Mouse (Mus musculus) myocyte (in vitro differentiated cells): ENCODE results near the gene Fut1. TPM values are rescaled to one million over a fixed set of nuclear protein-coding genes. Genes with fewer than 3 reads are reported as not detected.

ENCODE experiments used
- H3K27me3 ChIP-seq: one replicate; pipeline ENCODE4 v1.6.1; 2011; ENCODE audit not compliant: control insufficient read depth, insufficient read depth, insufficient read length
- H3K36me3 ChIP-seq: one replicate; pipeline ENCODE4 v1.6.1; 2011; ENCODE audit not compliant: control insufficient read depth, insufficient read depth
- H3K4me2 ChIP-seq: one replicate; pipeline ENCODE4 v1.6.1; 2011; ENCODE audit warnings: low read depth, control low read depth
- H3K4me3 ChIP-seq: one replicate; pipeline ENCODE4 v1.5.1; 2011; ENCODE audit warnings: mild to moderate bottlenecking, control low read depth, moderate library complexity
- H3K79me2 ChIP-seq: one replicate; pipeline ENCODE4 v1.6.1; 2011; ENCODE audit not compliant: control insufficient read depth, insufficient read depth
- H3ac ChIP-seq: one replicate; pipeline ENCODE4 v1.6.1; 2011; ENCODE audit not compliant: control insufficient read depth, insufficient read length
- CEBPB ChIP-seq: IDR thresholded peaks from 2 replicates; pipeline ENCODE4 v1.6.1; 2011; ENCODE audit warnings: mild to moderate bottlenecking, moderate library complexity; ENCODE audit not compliant: poor library complexity, insufficient read depth, severe bottlenecking
- E2F4 ChIP-seq: IDR thresholded peaks from one replicate; pipeline ENCODE4 v1.6.1; 2011; ENCODE audit warnings: mild to moderate bottlenecking, control low read depth, moderate library complexity; ENCODE audit not compliant: insufficient read depth
- MAX ChIP-seq: IDR thresholded peaks from one replicate; pipeline ENCODE4 v1.6.1; 2011; ENCODE audit warnings: low read depth, mild to moderate bottlenecking, control low read depth
- MYOD1 ChIP-seq, 3 experiments: IDR thresholded peaks; one replicate each; pipeline ENCODE4 v1.6.1; 2011; ENCODE audit warnings: control low read depth in 2 of 3, low read depth in 2 of 3, mild to moderate bottlenecking in 2 of 3, moderate library complexity in 1 of 3; ENCODE audit not compliant: insufficient read length in 2 of 3, control insufficient read depth in 1 of 3
- MYOG ChIP-seq, 3 experiments: IDR thresholded peaks; one replicate each; pipeline ENCODE4 v1.6.1; 2011; ENCODE audit warnings: control low read depth in 2 of 3, low read depth in 2 of 3, mild to moderate bottlenecking in 2 of 3; ENCODE audit not compliant: insufficient read length in 2 of 3, control insufficient read depth in 1 of 3, insufficient read depth in 1 of 3
- POLR2A ChIP-seq: IDR thresholded peaks from one replicate; pipeline ENCODE4 v1.6.1; 2011; ENCODE audit warnings: low read depth, mild to moderate bottlenecking, control low read depth, moderate library complexity; ENCODE audit not compliant: insufficient read length
- POLR2AphosphoS2 ChIP-seq: IDR thresholded peaks from one replicate; pipeline ENCODE4 v1.6.1; 2011; ENCODE audit warnings: low read depth, control low read depth; ENCODE audit not compliant: insufficient read length
- REST ChIP-seq: IDR thresholded peaks from one replicate; pipeline ENCODE4 v1.6.1; 2011; ENCODE audit warnings: mild to moderate bottlenecking, control low read depth, moderate library complexity; ENCODE audit not compliant: insufficient read depth, insufficient read length
- SRF ChIP-seq: IDR thresholded peaks from one replicate; pipeline ENCODE4 v1.6.1; 2011; ENCODE audit warnings: low read depth; ENCODE audit not compliant: control insufficient read depth, insufficient read length
- TCF12 ChIP-seq: IDR thresholded peaks from one replicate; pipeline ENCODE4 v1.6.1; 2011; ENCODE audit warnings: mild to moderate bottlenecking, control low read depth; ENCODE audit not compliant: poor library complexity, insufficient read depth, severe bottlenecking
- TCF3 ChIP-seq: IDR thresholded peaks from one replicate; pipeline ENCODE4 v1.6.1; 2011; ENCODE audit warnings: low read depth, control low read depth; ENCODE audit not compliant: insufficient read length
- USF1 ChIP-seq: IDR thresholded peaks from one replicate; pipeline ENCODE4 v1.6.1; 2011; ENCODE audit warnings: low read depth, mild to moderate bottlenecking, control low read depth, moderate library complexity
- polyA plus RNA-seq: library from polyadenylated mRNA; unstranded; fragments of >200 nt; fragmentation: generic; extraction: Trizol; gene quantifications from one replicate; pipeline ENCODE4 v1.2.1, GENCODE M21; 2012; ENCODE audit warnings: missing spikeins

The Fut1 gene
- polyA plus RNA-seq, 1 experiment, result 3.8 TPM

DNA sequence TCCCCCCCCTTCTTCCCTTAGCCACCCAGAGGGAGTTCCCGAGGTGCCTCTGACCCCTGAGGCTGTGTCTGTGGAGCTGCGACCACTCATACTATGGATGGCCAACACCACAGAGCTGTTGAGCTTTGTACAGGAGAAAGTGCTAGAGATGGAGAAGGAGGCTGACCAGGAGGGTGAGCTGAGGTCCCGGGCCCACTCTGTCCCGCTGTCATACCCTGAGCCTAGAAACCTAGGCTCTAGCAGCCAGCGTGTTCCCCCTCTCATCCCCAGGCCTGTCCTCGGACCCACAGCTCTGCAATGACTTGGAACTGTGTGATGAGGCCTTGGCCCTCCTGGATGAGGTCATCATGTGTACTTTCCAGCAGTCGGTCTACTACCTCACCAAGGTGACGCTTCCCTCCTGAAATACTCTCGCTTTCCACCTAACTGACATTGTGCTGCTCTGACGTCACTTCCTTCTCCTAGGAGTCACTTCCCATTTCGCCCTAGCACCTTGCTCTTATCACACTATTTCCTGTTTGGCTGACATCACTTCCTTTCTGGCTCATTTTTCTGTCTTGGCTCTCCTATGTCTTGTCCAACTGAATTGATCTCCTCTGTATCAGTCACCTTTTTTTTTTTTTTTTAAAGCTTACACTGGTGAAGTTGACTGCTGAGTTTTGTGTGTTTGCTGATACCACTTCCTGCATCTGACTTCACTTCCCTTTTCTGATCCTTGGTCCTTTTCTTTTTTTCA lies 18.0 kb downstream of the Fut1 start:
- no peaks in the 10 kb centered on the region for H3K79me2 ChIP-seq
- no peak for TF ChIP-seq MYOD1 (IDR thresholded peaks at IDR 0.05; ENCODE audit: control insufficient read depth in 1 of 3, insufficient read length in 2 of 3, low read depth in 2 of 3)
- peak; percentile 34 for TF ChIP-seq POLR2AphosphoS2
- no peak for TF ChIP-seq TCF12
- no peak for TF ChIP-seq POLR2A
- TF ChIP-seq USF1, result no peak
- TF ChIP-seq SRF, result no peak
- TF ChIP-seq MYOG (IDR thresholded peaks at IDR 0.05; ENCODE audit: control insufficient read depth in 1 of 3, insufficient read depth in 1 of 3, insufficient read length in 2 of 3, low read depth in 2 of 3), result no peak
- no peak for TF ChIP-seq E2F4
- no peak overlapping the region for H3K4me2 ChIP-seq
- H3K27me3 ChIP-seq, result no peaks in the 10 kb centered on the region
- H3K36me3 ChIP-seq, result no peaks in the 10 kb centered on the region
- H3K4me3 ChIP-seq, result no peak overlapping the region
- no peak overlapping the region for H3ac ChIP-seq

DNA sequence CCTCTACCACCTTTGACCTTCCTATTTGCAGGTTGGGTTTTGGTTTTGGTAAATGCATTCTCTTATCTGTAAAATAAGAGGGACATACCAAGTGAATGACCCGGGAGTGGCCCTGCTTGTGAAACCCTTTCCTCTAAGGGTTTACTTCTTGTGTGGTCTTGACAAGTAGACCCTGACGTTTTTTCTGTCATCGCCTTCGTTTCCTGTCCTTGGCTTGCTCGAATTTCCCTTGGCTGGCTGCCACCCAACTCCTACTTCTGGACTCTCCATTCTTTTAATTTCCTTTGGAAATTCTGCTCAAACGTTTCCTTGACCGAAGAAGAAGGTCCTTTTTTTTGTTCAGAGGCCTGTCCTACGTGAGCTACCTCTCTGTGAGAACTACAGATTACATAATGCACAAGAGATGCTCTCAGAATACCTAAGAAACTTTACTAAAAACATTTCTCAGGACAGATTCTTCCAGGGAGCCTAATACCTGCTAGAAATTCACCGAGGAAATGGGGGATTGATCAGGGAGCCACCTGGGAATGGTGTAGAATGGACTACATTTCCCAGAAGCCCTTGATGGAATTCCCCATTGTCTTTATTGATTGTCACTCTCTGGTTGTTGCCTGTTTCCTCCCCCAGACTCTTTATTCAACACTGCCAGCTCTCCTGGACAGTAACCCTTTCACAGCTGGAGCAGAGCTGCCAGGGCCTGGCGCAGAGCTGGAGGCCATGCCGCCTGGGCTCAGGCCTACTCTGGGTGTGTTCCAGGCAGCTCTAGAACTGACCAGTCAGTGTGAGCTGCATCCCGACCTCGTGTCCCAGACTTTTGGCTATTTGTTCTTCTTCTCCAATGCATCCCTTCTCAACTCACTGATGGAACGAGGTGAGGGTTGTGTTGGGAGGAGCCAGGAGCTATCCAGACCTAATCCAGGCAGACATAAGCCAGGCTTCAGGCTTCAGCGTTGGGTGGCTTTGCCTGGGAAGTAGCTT lies 18.9 kb downstream of the Fut1 start:
- no peak for TF ChIP-seq MAX
- no peak for TF ChIP-seq USF1
- TF ChIP-seq SRF, result no peak
- TF ChIP-seq MYOG (IDR thresholded peaks at IDR 0.05; ENCODE audit: control insufficient read depth in 1 of 3, insufficient read depth in 1 of 3, insufficient read length in 2 of 3, low read depth in 2 of 3), result no peak
- TF ChIP-seq CEBPB, result no peak
- TF ChIP-seq POLR2A, result no peak
- TF ChIP-seq E2F4, result no peak
- no peak for TF ChIP-seq POLR2AphosphoS2
- no peak for TF ChIP-seq MYOD1 (IDR thresholded peaks at IDR 0.05; ENCODE audit: control insufficient read depth in 1 of 3, insufficient read length in 2 of 3, low read depth in 2 of 3)
- TF ChIP-seq REST, result no peak
- TF ChIP-seq TCF3, result no peak
- TF ChIP-seq TCF12, result no peak

DNA sequence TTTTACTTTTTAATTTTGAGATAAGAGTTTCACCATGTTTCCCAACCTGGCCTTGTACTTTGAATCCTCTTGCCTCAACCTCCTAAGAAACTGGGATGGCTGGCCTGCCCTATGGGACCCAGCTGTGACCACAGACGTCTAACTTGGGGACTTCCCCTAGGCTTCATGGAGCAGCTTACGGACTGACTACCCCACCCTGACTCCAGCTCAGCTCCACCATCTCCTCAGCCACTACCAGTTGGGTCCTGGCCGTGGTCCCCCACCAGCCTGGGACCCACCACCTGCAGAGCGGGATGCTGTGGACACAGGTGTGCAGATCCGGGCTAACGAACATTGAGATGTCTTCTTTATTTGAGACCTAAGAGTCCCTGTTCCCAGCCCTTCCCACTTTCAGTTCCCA lies 20.6 kb downstream of the Fut1 start:
- Histone ChIP-seq H3ac (no peak overlapping the region), H3K4me3 (no peak overlapping the region), H3K79me2 (no peaks in the 10 kb centered on the region), H3K36me3 (no peaks in the 10 kb centered on the region), H3K27me3 (no peaks in the 10 kb centered on the region), H3K4me2 (no peak overlapping the region)
- TF ChIP-seq MYOD1 (IDR thresholded peaks at IDR 0.05; ENCODE audit: control insufficient read depth in 1 of 3, insufficient read length in 2 of 3, low read depth in 2 of 3) (no peak), POLR2AphosphoS2 (no peak), MYOG (IDR thresholded peaks at IDR 0.05; ENCODE audit: control insufficient read depth in 1 of 3, insufficient read depth in 1 of 3, insufficient read length in 2 of 3, low read depth in 2 of 3) (no peak), E2F4 (no peak), SRF (no peak), CEBPB (no peak)

More for the DNA sequence above, 18.9 kb downstream of the Fut1 start:
- Histone ChIP-seq H3K4me2 (no peak overlapping the region), H3K79me2 (no peaks in the 10 kb centered on the region), H3ac (no peak overlapping the region), H3K36me3 (no peaks in the 10 kb centered on the region), H3K4me3 (no peak overlapping the region), H3K27me3 (no peaks in the 10 kb centered on the region)

DNA sequence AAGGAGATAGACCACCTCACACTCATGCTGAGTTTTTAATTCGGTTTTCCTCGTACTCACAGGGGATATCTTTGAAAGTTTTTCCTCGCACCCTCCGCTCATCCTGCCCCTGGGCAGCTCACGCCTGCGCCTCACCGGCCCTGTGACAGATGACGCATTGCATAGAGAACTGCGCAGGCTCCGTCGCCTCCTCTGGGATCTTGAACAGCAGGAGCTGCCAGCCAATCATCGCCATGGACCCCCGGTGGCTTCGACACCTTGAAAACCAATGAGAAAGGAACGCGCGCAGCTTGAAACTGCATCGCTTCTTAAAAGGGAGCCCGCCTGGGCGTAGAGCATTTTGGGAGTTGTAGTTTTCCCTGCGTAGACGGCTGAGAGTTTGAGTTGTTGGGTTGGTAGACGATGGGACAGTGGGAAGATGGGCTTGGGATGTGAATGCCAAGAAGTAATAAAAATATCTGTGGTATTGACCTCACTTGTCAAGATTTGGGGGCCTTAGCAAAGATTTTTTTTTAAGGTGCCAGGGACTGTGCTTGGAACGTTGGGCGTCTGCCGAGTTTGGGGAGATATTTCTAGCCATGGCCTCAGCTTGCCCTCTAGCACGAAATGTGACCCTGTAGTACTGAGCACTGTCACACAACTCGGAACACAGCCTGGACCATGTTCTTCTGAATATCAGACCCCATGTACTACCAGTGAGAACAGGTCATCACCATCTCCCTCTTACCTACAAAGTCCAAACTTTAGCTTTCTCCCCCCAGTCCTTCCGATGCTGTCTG lies 21.7 kb downstream of the Fut1 start:
- no peaks in the 10 kb centered on the region for H3K36me3 ChIP-seq
- H3ac ChIP-seq, result no peak overlapping the region
- H3K4me2 ChIP-seq, result peak overlapping the region; percentile 47
- H3K79me2 ChIP-seq, result no peaks in the 10 kb centered on the region
- no peak for TF ChIP-seq MAX
- no peak for TF ChIP-seq TCF3
- peak; percentile 24 for TF ChIP-seq POLR2AphosphoS2
- TF ChIP-seq E2F4, result peak; percentile 90
- TF ChIP-seq POLR2A, result peak; percentile 44
- TF ChIP-seq SRF, result no peak
- no peak for TF ChIP-seq USF1
- no peaks in the 10 kb centered on the region for H3K27me3 ChIP-seq
- no peak overlapping the region for H3K4me3 ChIP-seq
